Mouse (Mus musculus): ENCODE measurements around the gene Plpp7. TPM values are rescaled to one million over a fixed set of nuclear protein-coding genes. Genes with fewer than 3 reads are reported as not detected.

The Plpp7 gene
- total RNA-seq, 2 experiments from 2014 or later: 109 to 120 TPM

GRCm38 (mm10) chr2:32061189-32061588 lies 34.1 kb upstream of the Plpp7 start:
- no peak for DNase-seq
- H3K4me3 ChIP-seq: no peak overlapping the region
- no peak overlapping the region for H3K27ac ChIP-seq
- intact Hi-C loops (cut with DNase I): no loop called here
- TF ChIP-seq CTCF (IDR thresholded peaks at IDR 0.05): no peak

- H3K27ac ChIP-seq: no peak overlapping the region
- DNase-seq: no peak
- H3K4me3 ChIP-seq: no peak overlapping the region
- intact Hi-C loops (cut with DNase I): no loop called here
- TF ChIP-seq CTCF (IDR thresholded peaks at IDR 0.05): no peak
Observed at GRCm38 (mm10) chr2:32061722-32062505, 33.4 kb upstream of the Plpp7 start.

- Histone ChIP-seq H3K4me3 (no peak overlapping the region), H3K27ac (no peak overlapping the region)
- no peak for DNase-seq
- TF ChIP-seq CTCF (IDR thresholded peaks at IDR 0.05): no peak
- intact Hi-C loops (cut with DNase I): no loop called here
Observed at GRCm38 (mm10) chr2:32062626-32063410, 32.5 kb upstream of the Plpp7 start.

GRCm38 (mm10) chr2:32063451-32064151 lies 31.7 kb upstream of the Plpp7 start:
- Histone ChIP-seq H3K4me3 (no peak overlapping the region), H3K27ac (peak overlapping the region; percentile 58)
- no peak for TF ChIP-seq CTCF (IDR thresholded peaks at IDR 0.05)
- intact Hi-C loops (cut with DNase I): no loop called here
- DNase-seq: no peak

- DNase-seq: peak; percentile 81
- TF ChIP-seq CTCF (IDR thresholded peaks at IDR 0.05): no peak
- intact Hi-C loops (cut with DNase I): no loop called here
- peak overlapping the region; percentile 81 for H3K27ac ChIP-seq
- H3K4me3 ChIP-seq: no peak overlapping the region
Observed at GRCm38 (mm10) chr2:32064913-32065312, 30.4 kb upstream of the Plpp7 start.

- H3K4me3 ChIP-seq: no peak overlapping the region
- DNase-seq: no peak
- intact Hi-C loops (cut with DNase I): no loop called here
- H3K27ac ChIP-seq: peak overlapping the region; percentile 81
- no peak for TF ChIP-seq CTCF (IDR thresholded peaks at IDR 0.05)
Observed at GRCm38 (mm10) chr2:32065371-32065791, 29.9 kb upstream of the Plpp7 start.

GRCm38 (mm10) chr2:32066005-32066404 lies 29.3 kb upstream of the Plpp7 start:
- peak; percentile 45 for DNase-seq
- Histone ChIP-seq H3K27ac (no peak overlapping the region), H3K4me3 (no peak overlapping the region)
- TF ChIP-seq CTCF (IDR thresholded peaks at IDR 0.05): no peak
- intact Hi-C loops (cut with DNase I): no loop called here

GRCm38 (mm10) chr2:32068811-32069607 lies 26.3 kb upstream of the Plpp7 start:
- DNase-seq: no peak
- no peak for TF ChIP-seq CTCF (IDR thresholded peaks at IDR 0.05)
- intact Hi-C loops (cut with DNase I): no loop called here
- Histone ChIP-seq H3K4me3 (no peak overlapping the region), H3K27ac (no peak overlapping the region)

- intact Hi-C loops (cut with DNase I): no loop called here
- Histone ChIP-seq H3K27ac (no peak overlapping the region), H3K4me3 (no peak overlapping the region)
- no peak for DNase-seq
- TF ChIP-seq CTCF (IDR thresholded peaks at IDR 0.05): no peak
Observed at GRCm38 (mm10) chr2:32070747-32071146, 24.6 kb upstream of the Plpp7 start.

- DNase-seq: peak; percentile 85
- Histone ChIP-seq H3K4me3 (no peak overlapping the region), H3K27ac (peak overlapping the region; percentile 60)
- TF ChIP-seq CTCF (IDR thresholded peaks at IDR 0.05): no peak
- intact Hi-C loops (cut with DNase I): no loop called here
Observed at GRCm38 (mm10) chr2:32074404-32074803, 20.9 kb upstream of the Plpp7 start.

- intact Hi-C loops (cut with DNase I): no loop called here
- TF ChIP-seq CTCF (IDR thresholded peaks at IDR 0.05): no peak
- H3K27ac ChIP-seq: no peak overlapping the region
- H3K4me3 ChIP-seq: no peak overlapping the region
- no peak for DNase-seq
Observed at GRCm38 (mm10) chr2:32075368-32075767, 20.0 kb upstream of the Plpp7 start.

- no peak for TF ChIP-seq CTCF (IDR thresholded peaks at IDR 0.05)
- intact Hi-C loops (cut with DNase I): no loop called here
- peak overlapping the region; percentile 7; the same call in 1 of the 2 replicates for H3K4me3 ChIP-seq
- DNase-seq: no peak
- peak overlapping the region; percentile 61 for H3K27ac ChIP-seq
Observed at GRCm38 (mm10) chr2:32077744-32078143, 17.6 kb upstream of the Plpp7 start.

All from gastrocnemius, adult 2 months (tissue).